Mouse (Mus musculus) lung, postnatal 0 days (tissue): ENCODE measurements around the gene Sfmbt1.

ENCODE experiments used
- CTCF ChIP-seq: IDR thresholded peaks from 2 replicates; pipeline ENCODE4 v1.5.1; 2016; ENCODE audit warnings: antibody characterized with exemption, mild to moderate bottlenecking
- EP300 ChIP-seq: IDR thresholded peaks from 2 replicates; pipeline ENCODE4 v1.6.1; 2016; ENCODE audit warnings: antibody characterized with exemption, mild to moderate bottlenecking, control low read depth

GRCm38 (mm10) chr14:30671986-30672312 is 42.7 kb upstream of the Sfmbt1 start:
- TF ChIP-seq CTCF: peak; percentile 93
- no peak for TF ChIP-seq EP300
